Mouse (Mus musculus): Measurements from ENCODE around the gene Sema5b.

- TF ChIP-seq CTCF (IDR thresholded peaks at IDR 0.05; ENCODE audit: low read depth) (no peak), EP300 (IDR thresholded peaks at IDR 0.05; ENCODE audit: low read depth) (no peak)
Observed at GRCm38 (mm10) chr16:35583551-35584080, 42.7 kb downstream of the Sema5b start.

Data from liver, embryonic 14.5 days (tissue).